Mouse (Mus musculus): ENCODE results near the gene Gpr68. TPM values are rescaled to one million over a fixed set of nuclear protein-coding genes. Genes with fewer than 3 reads are reported as not detected.

The Gpr68 gene
- polyA plus RNA-seq, 1 experiment from 2014 or later = 5.9 TPM

- WGBS = 62% methylated on average over 4 of the region's 4 CpGs
- H3K27me3 ChIP-seq (replicated peaks) = peaks cover 91% of the 10 kb centered on the region
- ATAC-seq (ENCODE audit: extremely low read depth, insufficient number of reproducible peaks, low FRiP score, low TSS enrichment) = no peak
Observed at GRCm38 (mm10) chr12:100943146-100943545, 35.1 kb upstream of the Gpr68 start.

GRCm38 (mm10) chr12:100941361-100941760, 33.4 kb upstream of the Gpr68 start:
- H3K9ac ChIP-seq = no peak overlapping the region
- H3K4me2 ChIP-seq = no peak overlapping the region
- H3K27me3 ChIP-seq (replicated peaks) = peaks cover 89% of the 10 kb centered on the region
- no peak overlapping the region for H3K4me3 ChIP-seq
- H3K9me3 ChIP-seq = no peaks in the 10 kb centered on the region
- 87% methylated on average over 3 of the region's 3 CpGs for WGBS
- no peak for ATAC-seq (ENCODE audit: extremely low read depth, insufficient number of reproducible peaks, low FRiP score, low TSS enrichment)
- peaks cover 6% of the 10 kb centered on the region for H3K36me3 ChIP-seq
- peaks cover 8% of the 10 kb centered on the region for H3K4me1 ChIP-seq
- no peak overlapping the region for H3K27ac ChIP-seq (replicated peaks)

More at GRCm38 (mm10) chr12:100943146-100943545, 35.1 kb upstream of the Gpr68 start:
- Histone ChIP-seq H3K9me3 (0 out of 2 replicates have a peak, but pooled peaks cover 4% of the 10 kb centered on the region), H3K4me3 (no peak overlapping the region), H3K9ac (no peak overlapping the region), H3K4me2 (no peak overlapping the region), H3K4me1 (0 out of 2 replicates have a peak, but pooled peaks cover 5% of the 10 kb centered on the region), H3K27ac (replicated peaks) (no peak overlapping the region), H3K36me3 (peaks cover 13% of the 10 kb centered on the region)

GRCm38 (mm10) chr12:100937441-100938360, 29.7 kb upstream of the Gpr68 start:
- no peak for ATAC-seq (ENCODE audit: extremely low read depth, insufficient number of reproducible peaks, low FRiP score, low TSS enrichment)
- Histone ChIP-seq H3K9ac (no peak overlapping the region), H3K4me3 (no peak overlapping the region), H3K27me3 (replicated peaks) (peaks cover 55% of the 10 kb centered on the region), H3K4me2 (no peak overlapping the region), H3K36me3 (no peaks in the 10 kb centered on the region), H3K4me1 (peaks cover 14% of the 10 kb centered on the region), H3K9me3 (no peaks in the 10 kb centered on the region), H3K27ac (replicated peaks) (peak overlapping the region; percentile 53)
- WGBS = 62% methylated on average over 21 of the region's 21 CpGs

DNA sequence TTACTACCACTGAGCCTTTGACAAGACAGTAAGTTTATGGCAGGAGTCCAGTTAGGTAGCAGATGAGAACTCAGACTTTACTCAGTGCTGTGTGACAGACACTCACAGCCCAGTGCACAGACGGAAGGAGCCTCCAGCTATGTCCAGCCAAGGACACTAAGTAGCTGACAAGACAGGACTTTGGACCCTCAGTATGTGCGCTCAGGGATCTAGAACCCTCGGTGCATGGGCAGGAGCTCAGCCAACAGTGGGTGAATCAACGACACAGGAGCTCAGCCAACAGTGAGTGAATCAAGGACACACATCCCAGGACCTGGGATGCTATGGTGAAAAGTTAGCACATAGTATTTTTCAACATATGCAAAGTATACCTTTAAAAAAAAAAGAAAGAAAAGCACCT, 28.7 kb upstream of the Gpr68 start:
- Histone ChIP-seq H3K27me3 (replicated peaks) (peaks cover 47% of the 10 kb centered on the region), H3K4me1 (peaks cover 14% of the 10 kb centered on the region), H3K36me3 (no peaks in the 10 kb centered on the region), H3K4me2 (no peak overlapping the region), H3K4me3 (no peak overlapping the region), H3K9ac (no peak overlapping the region), H3K27ac (replicated peaks) (0 out of 2 replicates have a peak overlapping the region, but pooled peaks have one; percentile 28), H3K9me3 (no peaks in the 10 kb centered on the region)
- no peak for ATAC-seq (ENCODE audit: extremely low read depth, insufficient number of reproducible peaks, low FRiP score, low TSS enrichment)
- 89% methylated on average over 4 of the region's 4 CpGs for WGBS

GRCm38 (mm10) chr12:100936116-100936515, 28.1 kb upstream of the Gpr68 start:
- Histone ChIP-seq H3K27me3 (replicated peaks) (peaks cover 40% of the 10 kb centered on the region), H3K4me2 (no peak overlapping the region), H3K36me3 (0 out of 2 replicates have a peak, but pooled peaks cover 4% of the 10 kb centered on the region), H3K9ac (no peak overlapping the region), H3K4me3 (no peak overlapping the region), H3K4me1 (peaks cover 14% of the 10 kb centered on the region), H3K9me3 (no peaks in the 10 kb centered on the region), H3K27ac (replicated peaks) (no peak overlapping the region)
- no peak for ATAC-seq (ENCODE audit: extremely low read depth, insufficient number of reproducible peaks, low FRiP score, low TSS enrichment)
- 11% methylated on average over 2 of the region's 2 CpGs for WGBS

DNA sequence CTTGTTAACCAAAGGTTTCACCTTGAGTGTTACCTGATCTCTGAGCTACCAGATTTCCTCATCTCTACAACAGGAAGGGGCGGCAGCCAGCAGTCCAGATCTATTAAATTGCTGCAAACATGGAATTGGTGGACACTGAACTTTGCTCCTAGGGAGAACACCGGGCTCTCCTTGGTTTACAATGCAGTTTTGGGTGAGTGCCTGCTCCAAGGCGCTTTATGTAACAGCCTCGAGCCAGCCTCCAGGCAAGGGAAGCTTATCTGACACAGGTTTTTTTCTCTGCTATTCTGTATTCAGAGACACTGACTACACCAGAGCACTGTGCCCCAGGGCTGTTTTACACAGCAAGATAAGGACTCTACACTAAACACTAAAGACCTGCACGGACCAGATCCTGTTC, 26.8 kb upstream of the Gpr68 start:
- ATAC-seq (ENCODE audit: extremely low read depth, insufficient number of reproducible peaks, low FRiP score, low TSS enrichment) = no peak
- Histone ChIP-seq H3K27me3 (replicated peaks) (peaks cover 30% of the 10 kb centered on the region), H3K36me3 (0 out of 2 replicates have a peak, but pooled peaks cover 4% of the 10 kb centered on the region), H3K27ac (replicated peaks) (no peak overlapping the region), H3K4me2 (no peak overlapping the region), H3K4me1 (peaks cover 14% of the 10 kb centered on the region), H3K9me3 (no peaks in the 10 kb centered on the region), H3K9ac (peak overlapping the region; percentile 15; the same call in 1 of the 2 replicates), H3K4me3 (no peak overlapping the region)
- 59% methylated on average over 5 of the region's 5 CpGs for WGBS

GRCm38 (mm10) chr12:100931653-100932052, 23.7 kb upstream of the Gpr68 start:
- Histone ChIP-seq H3K4me3 (no peak overlapping the region), H3K27me3 (replicated peaks) (peaks cover 5% of the 10 kb centered on the region; the same call in 1 of the 2 replicates), H3K9me3 (no peaks in the 10 kb centered on the region), H3K9ac (no peak overlapping the region), H3K36me3 (0 out of 2 replicates have a peak, but pooled peaks cover 8% of the 10 kb centered on the region), H3K27ac (replicated peaks) (no peak overlapping the region), H3K4me2 (no peak overlapping the region), H3K4me1 (peaks cover 6% of the 10 kb centered on the region; the same call in 1 of the 2 replicates)
- WGBS = 93% methylated on average over 14 of the region's 14 CpGs
- no peak for ATAC-seq (ENCODE audit: extremely low read depth, insufficient number of reproducible peaks, low FRiP score, low TSS enrichment)

DNA sequence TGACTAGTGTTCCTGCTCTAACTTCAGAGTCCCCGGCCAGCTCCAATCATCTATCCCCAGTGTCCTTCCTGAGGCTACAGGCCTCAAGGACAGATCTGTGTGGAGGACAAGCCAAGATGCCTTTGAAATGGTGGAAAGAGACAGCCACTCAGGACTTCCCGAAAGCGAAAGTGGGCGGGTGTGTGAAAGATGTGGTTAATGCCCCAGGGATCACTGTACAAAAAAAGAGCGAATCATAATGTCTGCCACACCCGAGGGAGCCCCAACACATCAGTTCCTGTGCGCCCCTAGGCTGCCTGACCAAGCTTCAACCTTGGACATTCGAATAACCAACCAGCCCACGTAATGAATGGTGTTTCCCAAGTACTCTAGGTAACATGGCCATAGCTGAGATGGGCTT, 20.3 kb upstream of the Gpr68 start:
- Histone ChIP-seq H3K4me3 (no peak overlapping the region), H3K27me3 (replicated peaks) (no peaks in the 10 kb centered on the region)
- WGBS = 86% methylated on average over 9 of the region's 9 CpGs

DNA sequence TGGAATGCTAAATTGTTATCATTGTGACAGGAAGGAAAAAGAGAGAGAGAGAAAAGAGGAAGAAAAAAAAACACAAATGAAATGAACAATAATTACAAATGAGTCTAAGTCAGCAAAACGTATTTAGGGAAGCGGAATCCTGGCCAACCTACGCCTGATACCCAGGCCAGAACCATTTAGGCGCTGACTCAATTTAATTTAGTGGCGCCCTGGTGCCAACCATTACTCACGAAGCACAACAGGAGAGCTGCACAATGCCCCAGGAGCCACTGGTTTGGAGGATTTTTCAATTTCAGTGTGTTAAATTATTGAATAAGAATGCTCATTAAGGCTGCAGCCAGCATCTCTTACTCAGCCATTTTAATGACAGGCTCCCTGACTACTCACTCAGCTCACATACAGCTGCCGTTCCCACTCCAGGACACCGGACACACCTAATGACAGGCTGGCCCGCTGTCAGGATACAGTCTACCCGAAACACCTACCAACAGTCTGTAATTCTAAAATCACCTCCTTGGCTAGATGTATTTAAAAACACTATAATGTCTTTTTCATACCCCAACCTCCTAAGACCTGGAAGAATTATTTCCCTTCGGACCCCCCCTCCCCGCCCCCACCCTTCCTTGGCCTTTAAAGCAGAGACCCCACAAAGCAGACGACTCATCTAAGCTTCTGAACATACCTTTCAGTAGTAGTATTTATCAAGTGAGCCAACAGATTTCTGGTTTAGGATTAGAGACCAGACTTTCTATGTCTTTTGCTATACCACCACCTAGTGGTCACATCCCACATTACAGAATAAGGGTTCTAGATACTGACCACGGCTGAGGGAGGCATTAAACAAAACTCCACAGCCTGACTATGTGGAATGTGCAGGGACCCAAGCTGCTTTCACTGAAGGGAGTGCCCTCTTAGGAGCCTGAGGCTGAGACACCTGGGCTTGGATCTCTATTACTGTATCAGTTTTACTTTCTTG, 17.9 kb upstream of the Gpr68 start:
- Histone ChIP-seq H3K36me3 (0 out of 2 replicates have a peak, but pooled peaks cover 5% of the 10 kb centered on the region), H3K27ac (replicated peaks) (no peak overlapping the region), H3K9me3 (no peaks in the 10 kb centered on the region), H3K4me3 (no peak overlapping the region), H3K9ac (no peak overlapping the region), H3K4me2 (no peak overlapping the region), H3K27me3 (replicated peaks) (peaks cover 9% of the 10 kb centered on the region; the same call in 1 of the 2 replicates), H3K4me1 (no peaks in the 10 kb centered on the region)
- 64% methylated on average over 14 of the region's 14 CpGs for WGBS
- ATAC-seq (ENCODE audit: extremely low read depth, insufficient number of reproducible peaks, low FRiP score, low TSS enrichment) = no peak

More for the DNA sequence above, 20.3 kb upstream of the Gpr68 start:
- no peak for ATAC-seq (ENCODE audit: extremely low read depth, insufficient number of reproducible peaks, low FRiP score, low TSS enrichment)
- Histone ChIP-seq H3K9ac (no peak overlapping the region), H3K9me3 (no peaks in the 10 kb centered on the region), H3K27ac (replicated peaks) (no peak overlapping the region), H3K4me2 (no peak overlapping the region), H3K4me1 (no peaks in the 10 kb centered on the region), H3K36me3 (0 out of 2 replicates have a peak, but pooled peaks cover 8% of the 10 kb centered on the region)

- Histone ChIP-seq H3K9ac (no peak overlapping the region), H3K36me3 (0 out of 2 replicates have a peak, but pooled peaks cover 5% of the 10 kb centered on the region), H3K4me1 (no peaks in the 10 kb centered on the region), H3K27me3 (replicated peaks) (peaks cover 9% of the 10 kb centered on the region; the same call in 1 of the 2 replicates), H3K27ac (replicated peaks) (no peak overlapping the region), H3K4me3 (no peak overlapping the region), H3K4me2 (no peak overlapping the region), H3K9me3 (no peaks in the 10 kb centered on the region)
- no peak for ATAC-seq (ENCODE audit: extremely low read depth, insufficient number of reproducible peaks, low FRiP score, low TSS enrichment)
- WGBS = 79% methylated on average over 15 of the region's 15 CpGs
Observed at GRCm38 (mm10) chr12:100924646-100925339, 16.8 kb upstream of the Gpr68 start.

Data from heart, embryonic 13.5 days (tissue).